Mouse (Mus musculus) retina, postnatal 7 days (tissue): Measurements from ENCODE around the gene 2900026A02Rik.
A peak's percentile ranks its signal among the peaks of the same experiment; 100 is the strongest.

Source experiments
- DNase-seq: peaks from one replicate; pipeline ENCODE4 v3.0.0-alpha.2; 2012; ENCODE audit warnings: low read depth, low spot score

Gene 2900026A02Rik

GRCm38 (mm10) chr5:113150871-113151553 is 70.0 kb downstream of the 2900026A02Rik start:
- DNase-seq, result no peak

GRCm38 (mm10) chr5:113149052-113149451 is 72.0 kb downstream of the 2900026A02Rik start:
- DNase-seq, result no peak

- DNase-seq, result no peak
These were observed 73.0 kb downstream of the 2900026A02Rik start for GRCm38 (mm10) chr5:113147994-113148471.

GRCm38 (mm10) chr5:113146656-113147055 is 74.4 kb downstream of the 2900026A02Rik start:
- DNase-seq, result no peak

GRCm38 (mm10) chr5:113145171-113145570 is 75.9 kb downstream of the 2900026A02Rik start:
- DNase-seq, result no peak

- no peak for DNase-seq
These were observed 78.5 kb downstream of the 2900026A02Rik start for GRCm38 (mm10) chr5:113142486-113142885.

- no peak for DNase-seq
These were observed 79.0 kb downstream of the 2900026A02Rik start for GRCm38 (mm10) chr5:113142018-113142417.

- DNase-seq, result no peak
These were observed 80.2 kb downstream of the 2900026A02Rik start for GRCm38 (mm10) chr5:113140872-113141271.

GRCm38 (mm10) chr5:113140051-113140450 is 81.0 kb downstream of the 2900026A02Rik start:
- DNase-seq, result no peak

GRCm38 (mm10) chr5:113139064-113139726 is 81.8 kb downstream of the 2900026A02Rik start:
- DNase-seq, result no peak

GRCm38 (mm10) chr5:113138319-113139063 is 82.5 kb downstream of the 2900026A02Rik start:
- peak; percentile 63 for DNase-seq

GRCm38 (mm10) chr5:113137691-113138318 is 83.2 kb downstream of the 2900026A02Rik start:
- DNase-seq, result no peak

GRCm38 (mm10) chr5:113136951-113137487 is 84.0 kb downstream of the 2900026A02Rik start:
- no peak for DNase-seq

GRCm38 (mm10) chr5:113135513-113135912 is 85.5 kb downstream of the 2900026A02Rik start:
- no peak for DNase-seq

GRCm38 (mm10) chr5:113133722-113134710 is 87.0 kb downstream of the 2900026A02Rik start:
- no peak for DNase-seq

- no peak for DNase-seq
These were observed 88.0 kb downstream of the 2900026A02Rik start for GRCm38 (mm10) chr5:113133080-113133491.

- DNase-seq, result no peak
These were observed 88.4 kb downstream of the 2900026A02Rik start for GRCm38 (mm10) chr5:113132635-113133041.

- no peak for DNase-seq
These were observed 92.6 kb downstream of the 2900026A02Rik start for GRCm38 (mm10) chr5:113128426-113128825.

GRCm38 (mm10) chr5:113126476-113126875 is 94.6 kb downstream of the 2900026A02Rik start:
- no peak for DNase-seq

- DNase-seq, result no peak
These were observed 97.3 kb downstream of the 2900026A02Rik start for GRCm38 (mm10) chr5:113123693-113124092.
